Mouse (Mus musculus) myocyte (in vitro differentiated cells): ENCODE results near the gene Ddx27. TPM values are rescaled to one million over a fixed set of nuclear protein-coding genes. Genes with fewer than 3 reads are reported as not detected.

Experiments
- H3K27me3 ChIP-seq: one replicate; pipeline ENCODE4 v1.6.1; 2011; ENCODE audit not compliant: control insufficient read depth, insufficient read depth, insufficient read length
- H3K36me3 ChIP-seq: one replicate; pipeline ENCODE4 v1.6.1; 2011; ENCODE audit not compliant: control insufficient read depth, insufficient read depth
- H3K4me2 ChIP-seq: one replicate; pipeline ENCODE4 v1.6.1; 2011; ENCODE audit warnings: low read depth, control low read depth
- H3K4me3 ChIP-seq: one replicate; pipeline ENCODE4 v1.5.1; 2011; ENCODE audit warnings: mild to moderate bottlenecking, control low read depth, moderate library complexity
- H3K79me2 ChIP-seq: one replicate; pipeline ENCODE4 v1.6.1; 2011; ENCODE audit not compliant: control insufficient read depth, insufficient read depth
- H3ac ChIP-seq: one replicate; pipeline ENCODE4 v1.6.1; 2011; ENCODE audit not compliant: control insufficient read depth, insufficient read length
- CEBPB ChIP-seq: IDR thresholded peaks from 2 replicates; pipeline ENCODE4 v1.6.1; 2011; ENCODE audit warnings: mild to moderate bottlenecking, moderate library complexity; ENCODE audit not compliant: poor library complexity, insufficient read depth, severe bottlenecking
- E2F4 ChIP-seq: IDR thresholded peaks from one replicate; pipeline ENCODE4 v1.6.1; 2011; ENCODE audit warnings: mild to moderate bottlenecking, control low read depth, moderate library complexity; ENCODE audit not compliant: insufficient read depth
- MAX ChIP-seq: IDR thresholded peaks from one replicate; pipeline ENCODE4 v1.6.1; 2011; ENCODE audit warnings: low read depth, mild to moderate bottlenecking, control low read depth
- MYOD1 ChIP-seq, 3 experiments: IDR thresholded peaks; one replicate each; pipeline ENCODE4 v1.6.1; 2011; ENCODE audit warnings: control low read depth in 2 of 3, low read depth in 2 of 3, mild to moderate bottlenecking in 2 of 3, moderate library complexity in 1 of 3; ENCODE audit not compliant: insufficient read length in 2 of 3, control insufficient read depth in 1 of 3
- MYOG ChIP-seq, 3 experiments: IDR thresholded peaks; one replicate each; pipeline ENCODE4 v1.6.1; 2011; ENCODE audit warnings: control low read depth in 2 of 3, low read depth in 2 of 3, mild to moderate bottlenecking in 2 of 3; ENCODE audit not compliant: insufficient read length in 2 of 3, control insufficient read depth in 1 of 3, insufficient read depth in 1 of 3
- POLR2A ChIP-seq: IDR thresholded peaks from one replicate; pipeline ENCODE4 v1.6.1; 2011; ENCODE audit warnings: low read depth, mild to moderate bottlenecking, control low read depth, moderate library complexity; ENCODE audit not compliant: insufficient read length
- POLR2AphosphoS2 ChIP-seq: IDR thresholded peaks from one replicate; pipeline ENCODE4 v1.6.1; 2011; ENCODE audit warnings: low read depth, control low read depth; ENCODE audit not compliant: insufficient read length
- REST ChIP-seq: IDR thresholded peaks from one replicate; pipeline ENCODE4 v1.6.1; 2011; ENCODE audit warnings: mild to moderate bottlenecking, control low read depth, moderate library complexity; ENCODE audit not compliant: insufficient read depth, insufficient read length
- SRF ChIP-seq: IDR thresholded peaks from one replicate; pipeline ENCODE4 v1.6.1; 2011; ENCODE audit warnings: low read depth; ENCODE audit not compliant: control insufficient read depth, insufficient read length
- TCF12 ChIP-seq: IDR thresholded peaks from one replicate; pipeline ENCODE4 v1.6.1; 2011; ENCODE audit warnings: mild to moderate bottlenecking, control low read depth; ENCODE audit not compliant: poor library complexity, insufficient read depth, severe bottlenecking
- TCF3 ChIP-seq: IDR thresholded peaks from one replicate; pipeline ENCODE4 v1.6.1; 2011; ENCODE audit warnings: low read depth, control low read depth; ENCODE audit not compliant: insufficient read length
- USF1 ChIP-seq: IDR thresholded peaks from one replicate; pipeline ENCODE4 v1.6.1; 2011; ENCODE audit warnings: low read depth, mild to moderate bottlenecking, control low read depth, moderate library complexity
- polyA plus RNA-seq: library from polyadenylated mRNA; unstranded; fragments of >200 nt; fragmentation: generic; extraction: Trizol; gene quantifications from one replicate; pipeline ENCODE4 v1.2.1, GENCODE M21; 2012; ENCODE audit warnings: missing spikeins

Ddx27 gene
- polyA plus RNA-seq, 1 experiment: 46.9 TPM

DNA sequence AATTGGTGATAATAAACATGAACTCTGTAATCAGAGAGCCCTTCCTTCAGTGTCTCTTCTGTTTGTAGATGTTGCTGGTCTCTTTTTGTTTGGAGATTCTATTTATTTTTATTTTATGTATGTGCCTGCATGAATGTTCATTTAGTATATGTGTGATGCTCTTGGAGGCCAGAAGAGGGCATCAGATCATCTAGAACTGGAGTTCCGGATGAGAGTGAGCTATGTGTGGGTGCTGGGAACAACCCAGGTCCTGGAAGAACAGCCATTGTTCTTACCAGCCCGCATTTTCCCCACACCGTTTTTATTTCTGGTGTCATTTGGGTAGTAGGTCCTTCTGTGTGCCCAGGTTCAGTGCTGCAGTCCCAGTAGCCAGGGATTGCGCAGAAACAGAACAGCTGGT is 15.5 kb downstream of the Ddx27 start:
- H3K4me3 ChIP-seq: no peak overlapping the region
- no peak overlapping the region for H3K4me2 ChIP-seq
- TF ChIP-seq MYOD1 (IDR thresholded peaks at IDR 0.05; ENCODE audit: control insufficient read depth in 1 of 3, insufficient read length in 2 of 3, low read depth in 2 of 3) (no peak), CEBPB (no peak), POLR2AphosphoS2 (no peak), E2F4 (no peak), TCF12 (no peak), USF1 (no peak), SRF (no peak), TCF3 (no peak)
- H3K27me3 ChIP-seq: no peaks in the 10 kb centered on the region
- no peaks in the 10 kb centered on the region for H3K79me2 ChIP-seq
- H3K36me3 ChIP-seq: peaks cover 47% of the 10 kb centered on the region
- H3ac ChIP-seq: no peak overlapping the region

DNA sequence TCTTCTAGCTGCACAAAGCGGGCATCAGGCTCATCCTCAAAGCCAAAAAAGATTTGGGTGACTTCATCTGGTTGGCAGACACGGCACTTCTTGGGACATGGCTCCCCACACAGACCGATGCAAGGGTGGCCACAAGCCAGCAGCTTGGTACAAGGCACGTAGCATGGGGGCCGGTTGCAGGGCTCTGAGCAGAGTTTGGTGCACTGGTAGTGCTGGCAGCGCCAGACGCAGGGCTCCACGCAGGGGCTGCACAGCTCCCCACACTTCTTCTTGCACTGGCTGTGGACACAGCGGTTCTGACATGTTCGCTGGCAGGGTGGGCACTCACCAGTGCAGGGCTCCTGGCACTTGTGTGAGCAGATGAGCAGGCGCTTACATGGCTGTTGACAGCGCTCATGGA is 22.7 kb downstream of the Ddx27 start:
- H3K4me3 ChIP-seq: no peak overlapping the region

DNA sequence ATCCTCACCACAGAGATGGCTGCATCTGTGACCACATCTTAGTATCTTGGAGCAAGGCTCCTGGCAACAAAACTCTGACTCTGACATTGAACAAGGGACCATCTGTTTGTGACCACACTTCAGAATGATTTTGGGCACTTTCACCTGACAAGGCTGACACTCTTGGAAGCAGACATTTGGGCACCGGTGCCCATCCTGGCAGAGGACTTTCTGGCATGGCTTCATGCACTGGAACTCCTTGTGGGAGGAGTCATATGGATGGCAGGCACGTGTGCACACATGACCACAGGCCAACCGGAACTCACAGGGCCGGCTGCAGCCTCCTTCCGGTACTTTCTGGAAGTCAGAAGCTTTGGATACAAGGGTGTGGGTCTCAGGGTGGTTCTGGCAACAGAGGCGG is 23.3 kb downstream of the Ddx27 start:
- Histone ChIP-seq H3K4me3 (no peak overlapping the region), H3ac (no peak overlapping the region), H3K79me2 (no peaks in the 10 kb centered on the region), H3K36me3 (peaks cover 59% of the 10 kb centered on the region), H3K4me2 (no peak overlapping the region), H3K27me3 (no peaks in the 10 kb centered on the region)
- TF ChIP-seq MYOD1 (IDR thresholded peaks at IDR 0.05; ENCODE audit: control insufficient read depth in 1 of 3, insufficient read length in 2 of 3, low read depth in 2 of 3) (no peak), TCF12 (no peak), POLR2A (no peak), POLR2AphosphoS2 (no peak), MYOG (IDR thresholded peaks at IDR 0.05; ENCODE audit: control insufficient read depth in 1 of 3, insufficient read depth in 1 of 3, insufficient read length in 2 of 3, low read depth in 2 of 3) (no peak), TCF3 (no peak), SRF (no peak), USF1 (no peak), CEBPB (no peak), MAX (no peak), REST (no peak), E2F4 (no peak)

More for the DNA sequence above, 22.7 kb downstream of the Ddx27 start:
- no peaks in the 10 kb centered on the region for H3K27me3 ChIP-seq
- no peaks in the 10 kb centered on the region for H3K79me2 ChIP-seq
- no peak overlapping the region for H3ac ChIP-seq
- peaks cover 61% of the 10 kb centered on the region for H3K36me3 ChIP-seq
- no peak overlapping the region for H3K4me2 ChIP-seq
- TF ChIP-seq MYOG (IDR thresholded peaks at IDR 0.05; ENCODE audit: control insufficient read depth in 1 of 3, insufficient read depth in 1 of 3, insufficient read length in 2 of 3, low read depth in 2 of 3): peak in 1 of 3 experiments; percentile 5
- peak; percentile 63 for TF ChIP-seq POLR2AphosphoS2
- no peak for TF ChIP-seq REST

DNA sequence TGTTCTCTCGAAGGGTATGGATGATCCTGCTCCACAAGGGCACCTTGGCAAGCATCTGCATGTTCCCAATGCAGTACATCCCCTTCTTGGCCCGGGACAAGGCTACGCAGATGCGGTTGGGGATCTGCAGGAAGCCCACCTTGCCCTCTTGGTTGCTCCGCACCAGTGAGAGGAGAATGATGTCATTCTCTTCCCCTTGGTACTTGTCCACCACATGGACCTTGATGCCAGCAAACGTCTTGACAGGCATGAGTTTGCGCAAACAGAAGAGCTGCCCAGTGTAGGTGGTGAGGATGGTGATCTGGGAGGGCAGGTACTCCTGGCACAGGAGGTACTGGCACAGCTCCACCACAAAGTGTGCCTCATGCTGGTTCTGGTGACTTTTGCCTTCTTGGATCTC is 23.7 kb downstream of the Ddx27 start:
- Histone ChIP-seq H3K79me2 (no peaks in the 10 kb centered on the region), H3K27me3 (no peaks in the 10 kb centered on the region), H3K4me2 (no peak overlapping the region), H3K36me3 (peaks cover 57% of the 10 kb centered on the region), H3ac (no peak overlapping the region), H3K4me3 (no peak overlapping the region)
- TF ChIP-seq USF1: no peak
- no peak for TF ChIP-seq SRF
- no peak for TF ChIP-seq REST
- TF ChIP-seq TCF12: no peak
- TF ChIP-seq E2F4: no peak
- no peak for TF ChIP-seq POLR2A

DNA sequence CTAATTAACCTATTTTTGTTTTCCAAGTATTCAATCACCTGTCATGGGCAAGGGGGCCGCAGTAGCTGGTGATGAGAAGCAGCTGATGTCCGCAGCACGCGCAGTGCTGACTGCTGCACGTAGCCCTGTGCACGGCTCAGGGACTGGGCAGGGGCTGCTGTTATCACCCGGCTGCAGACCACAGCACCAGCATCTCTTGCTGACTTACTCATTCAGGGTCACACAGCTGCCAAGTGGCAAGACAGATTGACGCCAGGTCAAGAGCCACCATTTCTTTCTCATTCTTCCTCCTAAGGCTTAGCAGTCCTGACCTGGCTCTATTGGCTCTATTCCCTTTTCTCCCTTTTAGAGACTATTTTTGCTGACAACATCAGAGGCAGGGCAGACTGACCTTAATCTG is 24.4 kb downstream of the Ddx27 start:
- H3ac ChIP-seq: no peak overlapping the region
- TF ChIP-seq SRF (no peak), MYOG (IDR thresholded peaks at IDR 0.05; ENCODE audit: control insufficient read depth in 1 of 3, insufficient read depth in 1 of 3, insufficient read length in 2 of 3, low read depth in 2 of 3) (peak in 1 of 3 experiments; percentile 14), POLR2A (no peak), USF1 (no peak)
- H3K4me2 ChIP-seq: no peak overlapping the region
- no peak overlapping the region for H3K4me3 ChIP-seq
- no peaks in the 10 kb centered on the region for H3K79me2 ChIP-seq
- peaks cover 55% of the 10 kb centered on the region for H3K36me3 ChIP-seq
- H3K27me3 ChIP-seq: no peaks in the 10 kb centered on the region
